ENCODE assay signal across 20 mouse cellular contexts in the genomic region with DNA sequence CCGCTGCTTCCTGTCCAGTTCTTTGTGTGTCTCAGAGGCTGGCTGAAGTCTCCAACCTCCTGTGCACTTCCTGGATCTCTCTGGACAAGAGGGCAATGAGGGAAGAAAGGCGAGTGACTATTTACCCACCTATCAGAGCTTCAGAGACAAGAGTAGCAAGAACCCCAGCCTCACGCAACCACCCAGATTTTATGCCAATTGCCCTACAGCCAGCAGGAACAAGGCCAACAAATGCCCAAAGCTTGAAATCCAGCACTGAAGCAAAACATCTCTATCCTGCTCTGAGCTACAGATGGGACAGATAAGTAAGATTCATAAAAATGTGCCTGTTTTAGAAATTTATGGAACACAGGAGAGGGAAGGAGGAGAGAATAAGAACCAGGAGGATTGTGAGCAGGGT.
A peak's percentile ranks its signal among the peaks of the same experiment; 100 is the strongest.
DNase-seq lines count a peak whose midpoint lies in the region; ATAC-seq and TF ChIP-seq lines count a peak whose summit lies in the region.
"Had no signal": no experiment of that assay in that cellular context is flagged by ENCODE, and none has a peak within 500 bp of the region (broad histone marks: within the 10 kb centered on the region; RNA-seq: fewer than 3 reads in every experiment).

No protein-coding gene starts in this region.

- no peak for ATAC-seq in intestine, embryonic 15.5 days
- ATAC-seq in intestine, postnatal 0 days: no peak
- ATAC-seq: forebrain, embryonic 14.5 days; liver, postnatal 0 days; midbrain, embryonic 15.5 days had no signal

- TF ChIP-seq POLR2A in liver, adult 2 months (IDR thresholded peaks at IDR 0.05; ENCODE audit: extremely low read depth, insufficient read depth, low read length): no peak

- 0 out of 2 replicates have a peak overlapping the region, but pooled peaks have one; percentile 6 for H3K27ac ChIP-seq in intestine, embryonic 15.5 days
- no peak overlapping the region for H3K27ac ChIP-seq in intestine, postnatal 0 days (ENCODE audit: low read depth, low read length)
- H3K27ac ChIP-seq in liver, adult 2 months (replicated peaks; ENCODE audit: insufficient read depth, low read depth, low read length): no peak overlapping the region
- H3K27ac ChIP-seq: hindbrain, embryonic 13.5 days; limb, embryonic 15.5 days; midbrain, embryonic 15.5 days had no signal

- no peak overlapping the region for H3K4me2 ChIP-seq in intestine, embryonic 15.5 days (replicated peaks)
- no peak overlapping the region for H3K4me2 ChIP-seq in intestine, postnatal 0 days (replicated peaks; ENCODE audit: low read depth)
- H3K4me2 ChIP-seq: hindbrain, embryonic 13.5 days; limb, embryonic 15.5 days; midbrain, embryonic 15.5 days had no signal

- peaks cover 7% of the 10 kb centered on the region; the same call in 1 of the 2 replicates for H3K4me1 ChIP-seq in intestine, embryonic 15.5 days (replicated peaks)
- H3K4me1 ChIP-seq in intestine, postnatal 0 days (replicated peaks; ENCODE audit: control insufficient read depth, insufficient read depth, low read length): no peaks in the 10 kb centered on the region
- no peaks in the 10 kb centered on the region for H3K4me1 ChIP-seq in liver, adult 2 months (ENCODE audit: control insufficient read depth, insufficient read depth, low read length)
- H3K4me1 ChIP-seq: limb, embryonic 15.5 days had no signal

- no peaks in the 10 kb centered on the region for H3K27me3 ChIP-seq in intestine, embryonic 15.5 days (replicated peaks)
- no peaks in the 10 kb centered on the region for H3K27me3 ChIP-seq in intestine, postnatal 0 days (replicated peaks; ENCODE audit: control insufficient read depth, insufficient read depth, low read length)
- no peaks in the 10 kb centered on the region for H3K27me3 ChIP-seq in liver, adult 2 months (ENCODE audit: control insufficient read depth, insufficient read depth, low read length)
- H3K27me3 ChIP-seq: hindbrain, embryonic 13.5 days; limb, embryonic 15.5 days; midbrain, embryonic 15.5 days had no signal

- no peaks in the 10 kb centered on the region for H3K79me2 ChIP-seq in liver, adult 2 months (ENCODE audit: control insufficient read depth, insufficient read depth, low read length)

- H3K4me3 ChIP-seq in intestine, embryonic 15.5 days (replicated peaks): no peak overlapping the region
- H3K4me3 ChIP-seq in intestine, postnatal 0 days (ENCODE audit: low read depth, low read length): no peak overlapping the region
- no peak overlapping the region for H3K4me3 ChIP-seq in liver, adult 2 months (ENCODE audit: insufficient read depth, low read depth, low read length)
- H3K4me3 ChIP-seq: hindbrain, embryonic 13.5 days; limb, embryonic 15.5 days; midbrain, embryonic 15.5 days; myocyte had no signal

- peak; percentile 38 for DNase-seq in adrenal gland, postnatal 14 days
- DNase-seq in adrenal gland, postnatal 25 days: no peak
- DNase-seq in liver, adult 2 months (ENCODE audit: extremely low read depth, low read depth, low spot score): peak; percentile 7
- DNase-seq in liver: no peak
- DNase-seq in left cerebral cortex, adult 11 months (ENCODE audit: low spot score): no peak
- DNase-seq in cerebellum, adult 9-10 months: no peak
- DNase-seq: adrenal gland, adult 2 months; cerebellum, adult 11-12 months; gastrocnemius, postnatal 10 days; layer of hippocampus, postnatal 36 days; liver, postnatal 0 days; thymus, postnatal 25 days had no signal

- H3K36me3 ChIP-seq in intestine, embryonic 15.5 days: no peaks in the 10 kb centered on the region
- H3K36me3 ChIP-seq in intestine, postnatal 0 days (ENCODE audit: control insufficient read depth, insufficient read depth): no peaks in the 10 kb centered on the region
- no peaks in the 10 kb centered on the region for H3K36me3 ChIP-seq in liver, adult 2 months (ENCODE audit: control insufficient read depth, insufficient read depth, low read length)
- H3K36me3 ChIP-seq: hindbrain, embryonic 13.5 days; limb, embryonic 15.5 days; midbrain, embryonic 15.5 days had no signal

- WGBS in intestine, embryonic 15.5 days: 60% methylated on average over 3 of the region's 3 CpGs
- WGBS in intestine, postnatal 0 days: 58% methylated on average over 3 of the region's 3 CpGs
- 41% methylated on average over 3 of the region's 3 CpGs for WGBS in liver, adult 2 months

- no peaks in the 10 kb centered on the region for H3K9me3 ChIP-seq in intestine, embryonic 15.5 days
- H3K9me3 ChIP-seq in intestine, postnatal 0 days (ENCODE audit: control insufficient read depth): no peaks in the 10 kb centered on the region
- H3K9me3 ChIP-seq: G1E; hindbrain, embryonic 13.5 days; limb, embryonic 15.5 days; midbrain, embryonic 15.5 days had no signal

- H3K9ac ChIP-seq in intestine, embryonic 15.5 days: no peak overlapping the region
- no peak overlapping the region for H3K9ac ChIP-seq in intestine, postnatal 0 days (ENCODE audit: low read depth, low read length)
- H3K9ac ChIP-seq in liver, adult 2 months (ENCODE audit: low read depth, low read length): no peak overlapping the region
- H3K9ac ChIP-seq: hindbrain, embryonic 13.5 days; limb, embryonic 15.5 days; liver, postnatal 0 days; midbrain, embryonic 15.5 days had no signal

- TF ChIP-seq CTCF in intestine, postnatal 0 days (IDR thresholded peaks at IDR 0.05; ENCODE audit: low read depth): no peak
- no peak for TF ChIP-seq CTCF in liver, adult 2 months (IDR thresholded peaks at IDR 0.05; ENCODE audit: low read depth, low read length)

Comparison
In these comparisons a context has a peak if more than half of its experiments do, and no peak if none do; other contexts are left out.
1. DNase-seq: peak in adrenal gland, postnatal 14 days (single experiment) and liver, adult 2 months (single experiment); none in adrenal gland, postnatal 25 days (single experiment), liver (single experiment), left cerebral cortex, adult 11 months (single experiment) and cerebellum, adult 9-10 months (single experiment).